Mouse (Mus musculus) layer of hippocampus, adult 9-11 months (tissue): ENCODE results near the gene Csnk1e.

Experiments used
- DNase-seq: peaks from one replicate; pipeline ENCODE4 v3.0.0; 2022

Gene Csnk1e

DNA sequence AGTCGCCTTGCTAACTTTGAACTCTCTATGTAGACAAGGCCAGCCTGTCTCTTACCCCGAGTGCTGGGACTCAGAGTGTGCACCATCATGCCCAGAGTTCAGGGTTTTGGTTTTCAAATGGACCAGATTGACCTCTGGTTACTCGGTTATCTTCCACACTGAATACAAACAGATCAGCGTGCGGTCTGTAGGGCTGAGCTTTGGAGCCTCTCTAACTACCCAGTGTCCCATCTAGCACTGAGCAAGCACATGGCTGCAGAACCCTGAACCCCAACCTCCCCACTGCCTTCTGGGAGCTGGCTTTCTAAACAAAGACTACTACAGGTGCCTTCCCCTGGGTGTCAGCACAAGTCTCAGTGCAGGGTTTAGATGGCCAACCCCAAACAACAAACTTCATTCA is 62.8 kb downstream of the Csnk1e start:
- no peak for DNase-seq

- peak; percentile 53 for DNase-seq
Observed at GRCm38 (mm10) chr15:79391447-79392093, 63.8 kb downstream of the Csnk1e start.

GRCm38 (mm10) chr15:79390434-79390833 is 64.9 kb downstream of the Csnk1e start:
- no peak for DNase-seq

- no peak for DNase-seq
Observed at GRCm38 (mm10) chr15:79388171-79388570, 67.2 kb downstream of the Csnk1e start.

DNA sequence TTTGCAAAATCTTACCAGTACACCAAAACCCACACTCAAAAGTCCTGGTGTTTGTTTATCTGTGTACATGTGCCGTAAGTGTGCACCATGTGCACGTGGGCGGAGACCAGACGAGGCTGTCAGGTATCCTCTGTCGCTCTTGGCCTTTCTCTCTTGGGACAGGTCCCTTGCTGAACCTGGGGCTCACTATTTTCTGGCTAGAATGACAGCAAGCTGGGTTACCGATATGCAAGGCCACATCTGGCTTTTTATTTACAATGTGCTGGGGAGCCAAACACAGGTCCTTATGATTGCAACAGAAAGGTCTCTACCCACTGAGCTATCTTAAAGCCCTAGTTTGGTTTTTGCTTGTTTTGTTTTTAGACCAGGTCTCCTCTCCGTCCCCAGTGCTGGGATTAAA is 67.8 kb downstream of the Csnk1e start:
- no peak for DNase-seq

- no peak for DNase-seq
Observed at GRCm38 (mm10) chr15:79387081-79387480, 68.3 kb downstream of the Csnk1e start.

DNA sequence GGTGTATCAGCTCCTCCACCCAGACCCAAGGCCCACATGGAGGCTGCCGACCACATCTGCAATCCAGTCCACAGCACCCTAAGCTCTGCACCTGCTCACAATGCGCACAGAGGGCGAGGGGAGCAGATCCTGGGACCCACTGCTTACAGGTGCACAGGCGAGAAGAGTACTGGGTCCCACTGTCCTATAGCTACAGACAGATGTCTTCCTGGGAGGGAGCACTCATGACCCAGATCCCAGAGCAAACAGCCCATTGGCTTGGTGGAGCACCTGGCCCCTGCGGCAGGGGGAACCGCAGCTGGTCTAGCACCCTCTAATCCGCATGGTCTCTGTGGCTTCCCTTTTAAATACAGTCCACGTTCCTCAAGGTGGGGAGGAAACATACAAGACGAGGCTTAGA is 73.7 kb downstream of the Csnk1e start:
- no peak for DNase-seq

DNA sequence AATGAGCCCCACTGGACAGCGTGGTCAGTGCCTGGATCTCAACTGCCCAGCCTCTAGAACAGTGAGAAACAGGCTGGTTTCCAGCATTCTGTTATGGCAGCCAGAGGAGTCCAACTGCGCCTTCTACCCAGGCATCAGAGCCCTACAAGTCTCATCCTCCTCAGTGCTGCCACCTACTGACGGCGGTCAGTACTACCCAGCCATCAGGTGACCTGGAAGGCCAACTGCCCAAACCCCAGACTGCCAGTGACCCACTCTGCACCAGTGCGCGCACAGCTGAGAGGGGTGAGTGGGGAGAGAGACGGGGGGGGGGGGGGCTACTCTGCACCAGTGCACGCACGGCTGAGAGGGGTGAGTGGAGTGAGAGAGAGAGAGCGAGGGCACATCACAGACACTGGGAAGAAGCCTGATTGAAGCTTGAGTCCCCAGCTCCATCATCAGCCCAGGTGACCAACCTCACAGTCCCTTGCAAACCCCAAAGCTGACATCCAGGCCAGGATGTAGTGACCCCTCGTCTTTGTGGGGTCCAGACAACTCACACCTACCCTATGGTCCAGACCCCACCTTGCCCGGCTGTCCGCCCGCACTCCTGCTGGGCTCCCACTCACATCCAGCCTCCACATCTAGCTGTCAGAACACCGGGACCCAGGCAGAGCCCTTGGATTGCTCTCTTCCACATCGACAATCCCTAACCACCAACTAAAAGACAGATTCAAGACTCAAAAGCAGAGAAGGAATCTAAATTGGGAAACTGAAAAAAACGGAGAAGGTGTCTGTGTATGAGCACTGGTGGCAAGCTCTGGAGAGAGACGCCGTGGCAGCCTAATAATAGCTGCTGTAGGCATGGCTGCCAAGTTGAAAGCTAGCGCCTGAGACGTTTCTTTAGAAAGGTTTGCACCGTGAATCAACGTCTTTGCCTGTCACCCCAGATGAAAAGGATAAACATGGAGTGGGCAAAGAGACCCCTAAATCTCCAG is 74.6 kb downstream of the Csnk1e start:
- DNase-seq = peak; percentile 67

- DNase-seq = no peak
Observed at GRCm38 (mm10) chr15:79379658-79380057, 75.7 kb downstream of the Csnk1e start.

DNA sequence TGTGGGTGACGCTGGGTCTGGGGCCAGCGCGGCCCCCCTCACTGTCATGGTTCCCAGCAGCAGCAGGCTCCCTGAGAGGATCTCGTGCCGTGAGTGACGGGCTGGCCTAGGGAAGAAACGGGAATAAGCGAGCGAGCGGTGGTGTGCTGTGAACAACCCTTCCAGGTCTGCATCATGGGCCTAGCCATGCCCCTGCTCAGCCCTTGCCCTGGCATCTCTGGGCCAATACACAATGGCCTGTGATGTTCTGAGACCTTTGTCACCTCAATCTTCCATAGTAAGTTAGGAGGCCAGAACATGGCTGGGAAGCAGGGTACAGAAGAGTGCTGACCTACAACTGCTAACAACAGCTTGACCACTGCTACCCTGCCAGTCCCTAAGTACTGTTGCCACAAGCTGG is 76.8 kb downstream of the Csnk1e start:
- DNase-seq = no peak

- DNase-seq = peak; percentile 74
Observed at GRCm38 (mm10) chr15:79377681-79378080, 77.7 kb downstream of the Csnk1e start.

DNA sequence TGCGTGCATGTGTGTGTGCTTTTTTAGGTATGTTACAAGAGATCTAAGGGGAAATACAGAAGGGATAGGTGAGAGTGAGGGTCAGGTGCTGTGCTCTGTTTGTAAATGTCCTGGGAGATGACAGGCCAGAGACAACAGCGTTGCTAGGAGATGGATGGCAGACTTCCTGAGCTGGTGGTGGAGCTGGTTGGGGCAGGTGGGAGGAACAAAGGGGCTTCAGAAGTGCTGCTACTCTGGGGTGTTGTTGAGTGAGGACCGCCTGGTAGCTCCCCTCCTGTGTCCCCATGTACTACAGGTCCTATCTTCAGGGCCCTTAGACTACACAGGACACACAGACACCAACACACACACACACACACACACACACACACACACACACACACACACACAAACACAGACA is 80.6 kb downstream of the Csnk1e start:
- DNase-seq = no peak

GRCm38 (mm10) chr15:79370281-79370843 is 85.0 kb downstream of the Csnk1e start:
- no peak for DNase-seq

DNA sequence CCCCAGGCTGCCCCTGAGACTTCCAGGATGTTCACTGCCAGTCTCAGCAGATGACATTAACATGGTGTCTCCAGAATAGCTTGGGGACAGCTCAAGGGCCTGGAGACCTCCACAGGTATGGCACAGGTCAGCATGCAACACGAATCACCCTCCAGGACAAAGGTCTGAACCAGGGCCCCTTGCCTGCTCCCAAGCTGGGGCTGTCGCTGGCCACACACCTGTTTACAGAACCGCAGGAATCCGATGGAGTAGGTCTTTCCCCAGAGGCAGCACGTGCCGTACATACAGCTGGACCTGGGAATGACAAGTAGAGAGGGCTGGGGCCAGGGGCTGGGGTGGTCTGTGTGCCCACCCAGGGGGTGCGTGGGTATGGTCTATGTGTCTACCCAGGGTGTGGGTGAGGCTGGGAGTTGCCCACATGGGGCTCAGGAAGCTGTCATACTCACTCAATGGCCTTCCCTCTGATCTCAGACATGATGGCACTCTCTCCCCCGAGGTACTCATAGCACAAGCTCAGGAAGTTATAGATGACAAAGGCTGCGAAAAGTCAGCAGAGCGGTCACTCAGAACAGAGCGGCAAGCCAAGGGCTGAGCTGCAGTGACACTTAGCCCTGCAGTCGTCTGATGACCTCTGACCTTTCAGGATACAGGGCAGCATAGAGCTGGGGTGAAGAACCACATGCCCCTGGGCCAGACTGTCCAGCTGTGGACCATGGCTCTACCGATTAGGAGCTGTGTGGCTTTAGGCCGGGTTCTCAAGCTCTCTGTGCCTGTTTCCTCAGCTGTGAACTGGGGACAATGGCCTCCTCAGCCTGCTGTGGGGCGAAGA is 85.7 kb downstream of the Csnk1e start:
- DNase-seq = no peak

DNA sequence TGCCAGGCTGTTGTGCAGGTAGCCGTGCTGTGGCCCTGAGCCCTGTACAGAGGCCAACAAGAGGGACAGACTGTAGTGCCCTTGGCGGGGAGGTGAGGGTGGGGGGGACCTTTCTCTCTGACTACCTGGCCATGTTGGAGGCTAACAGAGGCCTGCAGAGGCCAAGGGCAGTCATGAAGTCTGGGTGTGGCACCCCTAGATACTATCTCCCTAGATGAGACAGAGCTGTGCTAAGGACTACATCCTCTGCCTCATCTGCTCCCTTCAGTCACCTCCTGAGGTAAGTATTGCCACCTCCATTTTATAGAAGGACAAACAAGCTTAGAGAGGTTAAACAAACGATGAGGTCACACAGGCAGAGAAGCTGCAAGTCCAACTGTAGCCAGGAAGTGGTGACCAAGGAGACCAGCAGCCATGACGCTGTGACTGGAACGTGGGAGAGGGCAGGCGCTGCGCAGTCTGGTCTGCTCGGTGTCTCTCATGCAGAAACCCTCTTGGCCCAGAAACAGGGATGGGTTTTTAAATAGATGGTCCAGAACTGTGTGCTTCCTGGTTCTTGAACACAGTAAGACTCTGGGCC is 86.4 kb downstream of the Csnk1e start:
- DNase-seq = no peak

DNA sequence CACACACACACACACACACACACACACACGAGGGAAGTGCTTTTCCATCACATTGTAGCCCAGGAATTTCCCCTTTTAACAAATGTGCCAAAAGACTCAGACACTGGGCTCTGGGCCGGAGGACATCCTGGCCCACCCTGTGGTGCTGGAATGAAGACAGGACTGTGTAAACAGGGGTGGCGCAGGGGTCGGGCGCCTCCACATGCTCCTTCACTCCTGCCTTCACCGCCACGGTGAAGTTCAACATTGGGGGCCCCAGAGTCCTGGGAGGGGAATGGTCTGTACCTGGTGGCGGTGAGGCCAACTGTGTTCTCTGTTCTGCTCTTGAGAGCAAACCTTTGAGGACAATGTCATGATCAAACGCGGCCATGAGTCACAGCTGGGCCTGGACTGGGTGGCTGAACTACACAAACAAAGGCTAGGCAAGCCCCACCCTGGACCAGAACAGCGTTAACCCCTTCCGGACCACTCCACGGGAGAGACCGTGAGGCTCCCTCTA is 87.0 kb downstream of the Csnk1e start:
- no peak for DNase-seq
